Mouse (Mus musculus): Measurements from ENCODE around the gene Adk. TPM values are rescaled to one million over a fixed set of nuclear protein-coding genes. Genes with fewer than 3 reads are reported as not detected.

Adk gene
- total RNA-seq, 1 experiment from 2014 or later, result 47.3 TPM

DNA sequence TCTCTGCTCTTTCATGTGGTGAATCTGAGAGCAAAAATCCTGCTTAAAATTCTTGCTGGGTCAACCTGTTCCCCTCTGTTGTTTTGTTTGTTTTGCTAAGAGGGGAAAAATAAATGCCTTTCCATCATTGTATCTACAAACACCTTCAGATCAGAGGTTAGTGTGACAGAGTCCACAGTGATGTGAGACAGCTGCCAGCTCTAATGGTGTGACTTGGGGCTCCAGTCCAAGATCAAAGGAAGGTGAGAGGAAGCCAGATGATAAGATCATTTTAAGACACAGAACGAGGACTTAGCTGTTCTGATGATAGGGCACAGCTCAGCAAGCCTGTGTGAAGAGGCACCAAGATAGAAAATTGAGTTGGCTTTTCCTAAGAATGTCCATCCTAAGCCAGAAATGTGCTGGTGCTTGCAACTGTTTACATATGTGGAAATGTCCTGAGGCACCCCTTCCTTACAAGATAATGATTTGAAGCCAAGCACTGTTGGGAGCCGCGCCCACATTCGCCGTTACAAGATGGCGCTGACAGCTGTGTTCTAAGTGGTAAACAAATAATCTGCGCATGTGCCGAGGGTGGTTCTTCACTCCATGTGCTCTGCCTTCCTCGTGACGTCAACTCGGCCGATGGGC, 307.6 kb downstream of the Adk start:
- ATAC-seq (replicated peaks; ENCODE audit: insufficient number of reproducible peaks, low FRiP score, low TSS enrichment, poor library complexity, severe bottlenecking), result no peak

DNA sequence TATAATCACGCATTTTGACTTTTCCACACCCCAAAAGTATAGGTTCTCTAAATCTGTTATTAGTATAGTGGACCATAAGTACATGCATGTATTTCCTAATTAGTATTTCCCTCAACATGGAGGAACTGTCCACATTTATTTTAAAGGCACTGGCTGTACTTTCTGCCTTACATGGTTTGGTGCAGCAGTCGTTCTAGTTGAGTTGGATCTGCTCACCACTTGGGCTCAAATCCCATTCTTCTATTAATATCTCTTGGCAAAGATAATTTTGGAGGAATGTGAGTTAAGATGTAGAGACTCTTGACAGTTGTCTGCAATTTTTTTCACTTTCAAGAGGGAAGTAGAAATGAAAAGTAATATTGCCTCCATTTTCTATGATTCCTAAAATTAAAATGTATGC, 314.7 kb downstream of the Adk start:
- no peak for ATAC-seq (replicated peaks; ENCODE audit: insufficient number of reproducible peaks, low FRiP score, low TSS enrichment, poor library complexity, severe bottlenecking)

DNA sequence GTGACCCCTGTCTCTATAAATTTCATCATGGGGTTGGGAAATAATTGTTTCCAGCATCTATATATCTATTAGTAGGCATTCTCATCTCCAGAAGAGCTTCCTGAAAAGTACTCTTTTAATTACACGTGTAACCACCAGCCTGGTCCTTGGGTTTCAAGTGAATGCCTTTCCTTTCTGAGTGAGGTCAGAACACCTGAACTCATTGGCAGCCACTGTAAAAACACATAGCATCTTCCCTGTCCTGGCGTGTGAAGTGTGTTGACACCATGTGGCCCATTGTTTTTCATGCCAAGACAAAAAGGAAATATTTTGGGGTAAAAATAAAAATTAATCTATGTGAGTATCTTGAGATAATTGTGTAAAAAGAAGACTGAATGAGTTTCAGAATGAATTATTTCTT, 316.2 kb downstream of the Adk start:
- no peak for ATAC-seq (replicated peaks; ENCODE audit: insufficient number of reproducible peaks, low FRiP score, low TSS enrichment, poor library complexity, severe bottlenecking)

DNA sequence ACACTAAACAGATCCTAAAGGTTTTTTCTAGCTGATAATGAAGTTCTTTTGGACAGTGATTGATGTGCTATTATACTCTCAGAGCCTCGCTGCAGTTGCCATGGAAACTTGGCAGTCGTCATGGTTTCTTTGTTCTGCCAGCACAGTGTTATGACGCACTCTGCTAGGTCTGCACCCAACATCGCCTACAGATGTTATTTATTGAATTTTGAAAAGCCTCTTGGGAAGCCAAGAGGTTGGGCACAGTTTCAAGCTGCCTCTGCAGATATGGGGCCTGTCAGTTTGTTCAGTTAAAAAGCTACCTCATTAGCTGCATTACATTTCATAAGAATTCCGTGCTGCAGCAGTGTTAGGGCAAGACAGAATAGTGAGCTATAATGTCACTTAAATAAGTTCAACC, 316.8 kb downstream of the Adk start:
- ATAC-seq (replicated peaks; ENCODE audit: insufficient number of reproducible peaks, low FRiP score, low TSS enrichment, poor library complexity, severe bottlenecking), result no peak

DNA sequence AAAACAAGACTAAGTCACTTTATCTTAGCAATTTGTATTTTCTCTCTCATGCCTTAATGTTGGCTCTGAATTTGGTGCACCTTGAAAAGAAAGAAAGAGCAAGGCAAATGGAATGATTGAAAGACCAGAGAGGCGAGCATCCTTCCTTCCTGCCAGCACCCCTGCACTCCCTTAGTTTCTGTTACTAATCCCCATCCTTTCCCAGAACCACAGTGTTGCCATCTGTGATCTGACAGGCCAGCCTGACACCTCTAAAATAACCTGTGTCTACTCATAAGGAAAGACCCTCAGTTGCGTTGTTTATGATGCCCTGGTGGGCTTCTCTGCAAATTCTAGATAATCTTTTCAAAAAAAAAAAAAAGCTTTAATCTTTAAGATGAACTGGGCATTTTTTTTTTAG, 319.6 kb downstream of the Adk start:
- no peak for ATAC-seq (replicated peaks; ENCODE audit: insufficient number of reproducible peaks, low FRiP score, low TSS enrichment, poor library complexity, severe bottlenecking)

DNA sequence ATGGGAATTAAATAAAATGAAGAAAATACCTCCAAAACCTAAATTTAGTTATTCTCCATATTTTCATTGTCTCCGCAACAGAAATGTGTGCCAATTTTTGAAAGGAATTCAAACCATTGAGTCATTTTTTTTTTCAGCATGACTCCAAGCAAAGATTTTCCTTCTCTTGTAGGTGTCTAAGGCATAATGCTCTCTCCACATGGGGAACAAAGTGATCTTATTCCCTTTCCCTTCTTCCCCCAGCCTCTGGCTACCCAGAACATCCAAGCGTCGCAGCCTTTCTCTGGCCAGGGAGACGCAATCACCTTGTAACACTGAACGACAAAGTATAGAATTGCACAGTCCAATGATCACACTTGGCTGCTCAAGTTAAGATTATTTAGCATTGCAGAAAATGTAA, 320.3 kb downstream of the Adk start:
- ATAC-seq (replicated peaks; ENCODE audit: insufficient number of reproducible peaks, low FRiP score, low TSS enrichment, poor library complexity, severe bottlenecking), result no peak

DNA sequence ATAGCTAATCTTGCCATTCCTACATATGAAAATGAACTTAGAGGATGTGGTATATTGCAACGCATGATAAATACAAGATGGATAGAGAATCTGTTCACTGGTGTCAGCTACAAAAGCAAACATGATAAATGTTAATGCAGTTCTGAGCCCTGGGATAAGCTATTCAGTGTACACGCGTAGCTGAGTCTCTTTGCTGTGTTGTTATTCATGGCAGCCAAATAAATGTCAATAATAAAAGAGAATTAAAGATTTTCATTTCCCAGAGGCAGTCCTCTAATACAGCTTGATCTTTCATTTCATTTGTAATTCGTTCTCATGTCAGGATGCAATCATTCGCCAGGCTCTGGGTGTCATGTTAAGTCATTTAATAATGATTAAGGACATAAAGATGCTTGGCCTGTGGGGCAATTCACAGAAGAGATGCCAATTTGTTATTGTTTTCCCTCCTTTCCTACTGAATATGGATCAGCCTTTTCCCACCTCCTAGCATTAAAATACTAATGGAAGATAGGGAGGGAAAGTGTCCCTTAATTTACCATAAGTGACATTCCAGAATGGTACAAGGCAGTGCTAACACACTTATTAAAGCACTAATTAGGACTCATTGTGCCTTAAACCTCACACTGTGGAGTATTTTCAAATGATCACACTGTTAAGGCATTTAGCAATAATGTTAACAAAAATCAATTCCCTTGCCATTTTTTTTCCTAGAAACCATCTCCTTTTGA, 331.5 kb downstream of the Adk start:
- no peak for ATAC-seq (replicated peaks; ENCODE audit: insufficient number of reproducible peaks, low FRiP score, low TSS enrichment, poor library complexity, severe bottlenecking)

DNA sequence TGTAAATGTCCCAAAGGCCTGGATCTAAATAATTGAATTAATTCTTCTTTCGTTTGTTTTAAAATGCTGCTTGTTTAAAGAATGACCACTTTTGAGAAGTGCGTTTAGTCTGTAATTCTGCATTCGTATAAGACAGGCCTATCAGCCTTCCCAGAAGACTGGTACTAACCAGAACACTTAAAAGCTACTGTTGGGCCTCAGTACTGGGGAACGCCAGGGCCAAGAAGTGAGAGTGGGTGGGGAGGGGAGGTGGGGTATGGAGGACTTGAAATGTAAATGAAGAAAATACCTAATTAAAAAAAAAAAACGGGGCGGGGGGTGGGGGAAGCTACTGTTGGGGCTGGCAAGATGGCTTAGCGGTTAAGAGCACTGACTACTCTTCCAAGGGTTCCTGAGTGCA, 347.1 kb downstream of the Adk start:
- no peak for ATAC-seq (replicated peaks; ENCODE audit: insufficient number of reproducible peaks, low FRiP score, low TSS enrichment, poor library complexity, severe bottlenecking)

DNA sequence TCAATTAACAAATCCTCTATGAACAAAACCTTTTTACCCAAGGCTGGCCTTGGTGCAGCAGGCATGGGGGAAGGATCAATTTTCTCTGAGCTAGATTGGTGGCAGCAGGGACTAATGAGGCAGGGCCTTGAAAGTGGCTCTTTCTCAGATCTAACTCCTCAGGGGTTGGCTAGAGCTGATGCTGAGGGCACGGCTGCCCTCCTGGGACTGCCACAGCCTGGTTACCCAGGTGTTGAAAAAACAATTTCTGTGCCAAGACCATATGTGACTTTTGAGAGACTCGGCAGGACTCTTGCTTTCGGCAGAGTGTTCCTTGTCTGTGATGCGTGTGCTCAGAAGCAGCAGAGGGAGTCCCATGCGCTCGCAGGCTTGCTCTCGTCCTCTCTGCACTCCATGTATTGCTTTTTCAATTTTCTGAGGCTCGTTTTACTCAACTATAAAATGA, 349.8 kb downstream of the Adk start:
- no peak for ATAC-seq (replicated peaks; ENCODE audit: insufficient number of reproducible peaks, low FRiP score, low TSS enrichment, poor library complexity, severe bottlenecking)

DNA sequence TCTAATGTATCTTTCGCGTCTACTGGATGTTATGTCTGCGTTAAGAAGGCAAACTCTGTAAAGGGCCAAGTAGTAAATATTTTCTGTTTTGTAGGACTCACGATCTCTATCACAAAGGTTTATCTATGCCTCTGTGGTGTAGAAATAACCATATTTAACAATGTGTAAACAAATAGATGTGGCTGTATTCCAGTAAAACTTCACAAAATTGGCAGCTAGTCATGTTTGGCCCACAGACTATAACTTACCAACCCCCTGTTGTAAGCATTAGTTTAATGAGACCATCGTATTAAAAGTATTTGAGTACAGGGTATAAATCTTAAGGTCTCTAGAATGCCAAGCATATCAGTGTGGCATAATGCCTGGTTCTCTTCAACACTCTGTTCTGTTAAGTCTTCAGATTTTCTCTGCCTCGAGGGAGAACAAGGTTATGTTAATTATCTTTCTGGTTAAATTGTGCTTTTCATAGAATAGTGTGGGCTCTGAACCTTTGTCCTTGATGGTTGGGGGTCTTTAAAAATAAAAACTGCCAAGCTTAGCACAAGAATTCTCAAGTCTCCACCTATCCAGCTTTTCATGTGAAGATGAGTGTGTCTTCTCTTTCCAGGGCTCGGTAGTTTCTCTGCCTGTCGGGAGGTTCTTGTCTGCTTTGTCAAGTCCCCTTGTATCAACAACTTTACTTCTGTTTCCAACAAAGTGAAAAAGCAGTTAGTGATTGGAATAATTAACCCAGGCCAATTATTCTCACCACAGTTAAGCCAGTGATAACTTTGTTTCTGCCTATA, 350.4 kb downstream of the Adk start:
- no peak for ATAC-seq (replicated peaks; ENCODE audit: insufficient number of reproducible peaks, low FRiP score, low TSS enrichment, poor library complexity, severe bottlenecking)

DNA sequence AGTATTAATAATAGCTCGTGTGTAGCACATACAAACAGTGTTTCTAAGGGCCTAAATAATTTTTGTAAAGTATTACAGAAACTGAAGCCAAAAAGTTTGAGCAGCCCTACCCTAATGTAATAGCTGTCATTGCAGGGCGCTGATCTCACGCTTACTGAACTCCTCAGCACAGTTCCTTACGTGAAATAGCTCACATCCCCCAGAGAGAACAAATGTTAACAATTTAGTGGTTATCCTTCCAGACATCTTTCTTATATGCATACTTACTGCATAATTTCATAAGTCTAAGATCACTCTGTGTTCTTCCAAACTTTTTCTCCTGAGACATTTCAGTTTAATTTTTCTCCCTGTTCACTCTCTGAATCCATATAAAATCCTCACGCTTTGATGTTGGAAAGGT, 354.6 kb downstream of the Adk start:
- ATAC-seq (replicated peaks; ENCODE audit: insufficient number of reproducible peaks, low FRiP score, low TSS enrichment, poor library complexity, severe bottlenecking), result no peak

DNA sequence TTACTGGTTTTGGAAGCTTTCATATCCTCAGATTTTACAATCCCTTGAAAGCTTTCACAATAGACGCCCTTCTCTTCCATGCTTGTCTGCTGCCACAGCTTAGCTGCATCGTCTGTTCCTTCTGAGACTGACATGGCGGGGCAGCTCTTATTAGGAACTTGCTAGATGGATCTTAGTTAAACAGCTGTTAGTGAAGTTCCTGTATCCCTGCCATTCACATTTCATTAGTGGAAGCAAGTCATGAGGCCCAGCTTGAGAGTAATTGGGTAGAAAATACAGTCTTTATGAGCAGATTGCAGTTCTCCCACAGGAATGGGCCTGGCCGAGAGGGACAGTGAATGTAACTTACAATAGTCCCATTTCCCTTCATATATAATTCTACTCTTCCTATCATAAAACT, 356.5 kb downstream of the Adk start:
- ATAC-seq (replicated peaks; ENCODE audit: insufficient number of reproducible peaks, low FRiP score, low TSS enrichment, poor library complexity, severe bottlenecking), result no peak

DNA sequence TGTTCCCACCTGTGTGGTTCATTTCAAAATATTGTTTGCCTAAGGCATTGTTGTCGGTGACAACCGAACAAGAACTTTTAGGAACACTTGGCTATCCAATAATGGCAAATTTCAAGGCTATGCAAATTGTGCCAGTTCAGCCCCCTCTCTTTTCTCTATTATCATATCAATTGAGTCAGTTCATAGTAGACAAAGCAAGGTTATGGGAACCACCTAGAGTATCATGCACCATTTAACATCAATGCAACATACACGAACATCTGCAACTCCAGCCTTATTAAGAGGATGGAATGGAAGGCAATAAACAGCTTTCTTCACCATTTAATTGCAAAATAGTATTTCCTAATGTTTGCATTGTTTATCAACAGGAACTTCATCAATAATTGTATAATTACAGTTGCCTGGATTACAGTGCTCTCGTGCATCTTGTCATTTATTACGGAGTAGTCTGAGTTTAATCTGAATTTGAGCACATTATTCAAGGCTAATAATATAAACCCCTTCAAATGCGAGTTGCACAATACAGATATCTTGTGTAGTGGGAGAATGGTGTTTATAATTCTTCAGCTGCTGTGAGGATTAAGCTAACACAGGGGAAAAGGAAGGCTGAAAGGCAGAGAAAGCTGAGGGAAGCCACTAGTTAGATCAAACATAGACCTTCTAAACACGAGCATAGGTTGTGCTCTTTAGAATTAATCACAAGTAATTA, 358.5 kb downstream of the Adk start:
- ATAC-seq (replicated peaks; ENCODE audit: insufficient number of reproducible peaks, low FRiP score, low TSS enrichment, poor library complexity, severe bottlenecking), result no peak

DNA sequence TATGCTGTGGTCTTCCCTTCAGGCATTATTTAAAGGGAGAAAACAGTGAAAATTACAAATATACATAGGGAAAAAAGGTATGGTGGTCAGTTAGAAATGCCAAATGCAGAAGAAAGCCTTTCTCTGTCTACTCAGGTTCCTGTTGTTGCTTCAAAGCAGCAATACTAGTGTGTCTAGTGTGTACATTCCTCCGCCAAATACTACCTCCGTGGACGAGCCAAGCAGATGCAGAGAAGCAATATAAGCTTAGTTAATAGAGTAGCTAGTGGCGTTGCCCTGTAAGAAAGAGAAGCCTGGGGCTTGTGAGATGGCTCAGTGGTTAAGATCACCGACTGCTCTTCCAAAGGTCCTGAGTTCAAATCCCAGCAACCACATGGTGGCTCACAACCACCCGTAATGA, 359.1 kb downstream of the Adk start:
- ATAC-seq (replicated peaks; ENCODE audit: insufficient number of reproducible peaks, low FRiP score, low TSS enrichment, poor library complexity, severe bottlenecking), result no peak

DNA sequence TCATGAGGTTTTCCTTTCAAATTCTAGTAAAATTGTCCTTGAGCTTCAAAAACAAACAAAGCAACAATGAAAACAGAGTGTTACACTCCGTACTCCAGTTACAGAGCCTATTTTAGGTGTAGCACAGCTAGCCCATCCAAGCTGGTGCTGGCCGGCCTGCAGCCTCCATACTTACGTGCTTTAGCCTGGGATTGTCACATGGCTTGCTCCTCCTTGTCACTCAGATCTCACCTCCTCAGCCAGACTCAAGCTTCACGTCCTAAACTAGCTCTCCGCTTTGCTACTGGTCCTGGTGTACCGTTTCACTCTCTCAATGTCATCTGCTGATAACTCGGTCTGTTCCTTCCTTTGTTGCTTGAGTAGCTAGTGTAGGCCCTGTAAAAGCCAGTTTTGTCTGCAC, 366.0 kb downstream of the Adk start:
- ATAC-seq (replicated peaks; ENCODE audit: insufficient number of reproducible peaks, low FRiP score, low TSS enrichment, poor library complexity, severe bottlenecking), result no peak

DNA sequence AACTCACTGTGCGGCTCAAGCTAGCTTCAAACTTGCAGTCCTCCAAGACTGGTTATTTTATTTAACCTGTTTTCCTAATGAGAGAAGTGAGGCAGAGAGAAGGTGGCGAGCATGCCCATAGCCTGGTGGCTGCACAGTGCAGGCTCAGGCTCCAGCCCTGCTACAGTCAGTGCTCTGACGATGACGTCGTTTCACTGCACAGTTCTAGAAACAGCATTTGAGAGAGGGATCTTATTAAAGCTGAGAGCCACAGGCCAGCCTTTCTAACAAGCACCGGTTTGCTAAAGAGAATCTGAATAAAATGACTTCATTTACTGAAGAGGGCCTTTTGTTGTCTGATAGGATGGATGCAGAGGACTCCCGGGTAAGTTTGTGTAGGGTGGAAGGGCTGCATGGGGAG, 375.0 kb downstream of the Adk start:
- ATAC-seq (replicated peaks; ENCODE audit: insufficient number of reproducible peaks, low FRiP score, low TSS enrichment, poor library complexity, severe bottlenecking), result no peak

DNA sequence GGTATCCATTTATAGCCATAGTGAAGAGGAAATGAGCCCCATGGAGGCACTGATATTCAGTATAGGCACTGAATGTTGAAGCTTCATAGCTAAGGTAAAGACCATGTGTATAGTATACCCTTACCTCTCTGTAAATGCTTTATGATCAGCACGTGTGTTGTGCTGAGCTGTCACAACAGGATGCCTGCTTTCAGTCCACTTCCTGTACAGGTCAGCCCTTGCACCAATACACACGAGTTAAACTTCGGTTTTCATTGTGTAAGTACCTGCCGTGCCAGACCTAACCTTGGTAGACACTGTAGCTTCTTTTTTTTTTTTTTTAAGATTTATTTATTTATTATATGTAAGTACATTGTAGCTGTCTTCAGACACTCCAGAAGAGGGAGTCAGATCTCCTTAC, 381.0 kb downstream of the Adk start:
- ATAC-seq (replicated peaks; ENCODE audit: insufficient number of reproducible peaks, low FRiP score, low TSS enrichment, poor library complexity, severe bottlenecking), result no peak

DNA sequence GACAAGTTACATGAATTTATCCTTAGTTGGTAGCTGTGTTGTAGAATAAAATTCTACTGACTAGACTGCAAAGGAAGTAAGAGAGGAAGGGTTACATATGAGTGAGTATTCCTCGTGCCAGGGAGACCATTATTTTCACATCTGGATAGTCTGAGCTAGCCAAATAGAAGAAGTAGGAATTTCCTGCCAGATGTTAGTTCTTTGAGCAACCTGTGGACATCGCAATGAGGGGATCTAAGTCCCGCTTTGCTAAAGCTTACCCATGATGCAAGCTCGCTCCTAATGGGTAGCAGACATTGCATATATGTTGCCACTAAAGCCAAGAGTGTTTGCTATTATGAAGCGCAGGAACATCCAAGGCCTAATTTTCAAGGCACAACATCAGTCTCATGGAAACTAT, 381.6 kb downstream of the Adk start:
- no peak for ATAC-seq (replicated peaks; ENCODE audit: insufficient number of reproducible peaks, low FRiP score, low TSS enrichment, poor library complexity, severe bottlenecking)

DNA sequence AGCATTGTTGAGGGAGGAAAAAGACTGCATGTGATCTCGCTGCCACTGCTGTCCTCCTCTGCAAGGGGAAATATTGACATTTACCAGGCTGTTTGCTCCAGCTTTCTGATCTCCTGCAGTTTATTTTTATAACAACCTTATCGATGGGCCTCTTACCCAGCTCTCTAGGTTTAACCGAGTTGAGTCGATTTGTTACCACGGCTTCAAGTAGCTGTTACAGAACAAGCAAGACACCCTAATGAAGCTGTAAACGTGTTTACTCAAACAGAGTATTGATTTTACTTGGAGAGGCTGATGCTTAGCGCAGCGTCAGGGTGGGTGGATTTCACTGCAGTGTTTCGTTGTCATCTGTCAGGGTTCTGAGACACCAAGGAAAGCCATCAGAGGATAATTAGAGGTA, 382.3 kb downstream of the Adk start:
- no peak for ATAC-seq (replicated peaks; ENCODE audit: insufficient number of reproducible peaks, low FRiP score, low TSS enrichment, poor library complexity, severe bottlenecking)
